In the genomic region with DNA sequence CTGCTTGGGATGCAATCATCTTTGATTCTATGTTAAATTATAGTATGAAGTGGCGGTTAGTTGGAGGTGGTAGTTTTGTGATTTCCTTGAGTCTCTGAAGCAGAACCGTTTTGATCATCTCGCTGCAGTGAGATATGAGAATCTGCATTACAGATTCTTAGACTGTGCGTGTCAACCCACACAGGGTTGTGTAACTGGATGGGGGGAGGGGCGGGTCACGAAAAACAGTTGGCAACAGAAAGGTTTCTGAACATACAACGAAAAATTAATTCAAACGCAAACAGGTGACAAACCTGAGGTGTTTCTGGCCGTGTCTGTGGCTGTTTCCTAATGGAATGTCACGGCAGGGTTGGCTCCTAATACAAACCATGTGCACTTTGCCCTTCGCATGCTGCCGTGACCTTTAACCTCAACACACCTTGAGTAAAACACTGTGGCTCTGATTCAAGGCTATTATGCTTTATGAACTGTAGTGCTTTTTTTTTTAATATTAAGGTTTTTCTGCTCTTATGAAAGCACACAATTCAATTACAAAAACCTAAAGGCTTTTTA, we compare ENCODE assay signal across 28 mouse cellular contexts. TPM values are rescaled to one million over a fixed set of nuclear protein-coding genes. Genes with fewer than 3 reads are reported as not detected.
DNase-seq lines count a peak whose midpoint lies in the region; ATAC-seq lines count a peak whose summit lies in the region.
"Had no signal": no experiment of that assay in that cellular context is flagged by ENCODE, and none has a peak within 500 bp of the region (broad histone marks: within the 10 kb centered on the region; RNA-seq: fewer than 3 reads in every experiment).

No protein-coding gene starts in this region.

- no peaks in the 10 kb centered on the region for H3K27me3 ChIP-seq in kidney, embryonic 15.5 days
- H3K27me3 ChIP-seq: embryonic facial prominence, embryonic 12.5 days; forebrain, embryonic 15.5 days; hindbrain, embryonic 12.5 days; megakaryocyte, embryonic 14.5 days; midbrain, embryonic 15.5 days; neural tube, embryonic 15.5 days had no signal

- H3K9ac ChIP-seq in kidney, embryonic 15.5 days: no peak overlapping the region
- H3K9ac ChIP-seq: embryonic facial prominence, embryonic 12.5 days; forebrain, embryonic 15.5 days; hindbrain, embryonic 12.5 days; midbrain, embryonic 15.5 days; neural tube, embryonic 15.5 days had no signal

- H3K36me3 ChIP-seq in kidney, embryonic 15.5 days: no peaks in the 10 kb centered on the region
- H3K36me3 ChIP-seq: embryonic facial prominence, embryonic 12.5 days; forebrain, embryonic 15.5 days; hindbrain, embryonic 12.5 days; midbrain, embryonic 15.5 days; neural tube, embryonic 15.5 days had no signal

- ATAC-seq in kidney, embryonic 15.5 days (replicated peaks; ENCODE audit: low FRiP score): no peak
- ATAC-seq in granulocyte monocyte progenitor cell, adult 5-6 weeks (replicated peaks; ENCODE audit: poor library complexity, severe bottlenecking): no peak
- ATAC-seq: forebrain, embryonic 15.5 days; inflammation-experienced regulatory T-cells, adult 6 months; midbrain, embryonic 15.5 days had no signal

- DNase-seq in kidney, adult 18-20 months: peak; percentile 42
- peak; percentile 44 to 51 for DNase-seq in right cerebral cortex, adult 2 months (ENCODE audit: low spot score in 2 of 2)
- no peak for DNase-seq in right cerebral cortex, adult 18-20 months
- DNase-seq in kidney, postnatal 10 days: peak; percentile 22
- no peak for DNase-seq in layer of hippocampus, adult 9-10 months (ENCODE audit: low spot score)
- DNase-seq: adrenal gland, postnatal 25 days; B cell, adult 2 months; cerebellum, adult 18-20 months; cerebellum, postnatal 36 days; gastrocnemius, postnatal 25 days; heart, postnatal 10 days; lung, adult 18-20 months; right cerebral cortex, postnatal 4 days had no signal

- H3K9me3 ChIP-seq in kidney, embryonic 15.5 days (replicated peaks): no peaks in the 10 kb centered on the region
- H3K9me3 ChIP-seq: embryonic facial prominence, embryonic 12.5 days; forebrain, embryonic 15.5 days; hindbrain, embryonic 12.5 days; megakaryocyte, embryonic 14.5 days; midbrain, embryonic 15.5 days; neural tube, embryonic 15.5 days had no signal

- WGBS in kidney, embryonic 15.5 days: 80% methylated on average over 12 of the region's 12 CpGs

- H3K27ac ChIP-seq in kidney, embryonic 15.5 days: no peak overlapping the region
- H3K27ac ChIP-seq: embryonic facial prominence, embryonic 12.5 days; forebrain, embryonic 15.5 days; hindbrain, embryonic 12.5 days; layer of hippocampus, adult 2 months; left cerebral cortex, adult 2 months; midbrain, embryonic 15.5 days; neural tube, embryonic 15.5 days; stomach, postnatal 0 days had no signal

- no peaks in the 10 kb centered on the region for H3K4me1 ChIP-seq in kidney, embryonic 15.5 days
- H3K4me1 ChIP-seq: embryonic facial prominence, embryonic 12.5 days; forebrain, embryonic 15.5 days; hindbrain, embryonic 12.5 days; megakaryocyte, embryonic 14.5 days; midbrain, embryonic 15.5 days had no signal

- H3K4me3 ChIP-seq in kidney, embryonic 15.5 days (replicated peaks): no peak overlapping the region
- H3K4me3 ChIP-seq: embryonic facial prominence, embryonic 12.5 days; erythroblast, embryonic 14.5 days; forebrain, embryonic 15.5 days; hindbrain, embryonic 12.5 days; layer of hippocampus, adult 2 months; left cerebral cortex, adult 2 months; megakaryocyte, embryonic 14.5 days; midbrain, embryonic 15.5 days; myocyte; neural tube, embryonic 15.5 days had no signal

- H3K4me2 ChIP-seq in kidney, embryonic 15.5 days: no peak overlapping the region
- H3K4me2 ChIP-seq: embryonic facial prominence, embryonic 12.5 days; forebrain, embryonic 15.5 days; heart, embryonic 11.5 days; hindbrain, embryonic 12.5 days; midbrain, embryonic 15.5 days; neural tube, embryonic 15.5 days had no signal

RNA-seq across cellular contexts. Expression of a gene that starts 12.0 kb away (rescaled TPM):
- polyA plus RNA-seq in kidney, embryonic 15.5 days (2015; fragmentation: Nextera tagmentation; extraction: Ambion mirVana): 3.2 TPM in 2 replicates
- not detected in 2 replicates for total RNA-seq in granulocyte monocyte progenitor cell, adult 5-6 weeks (2014; fragmentation: Nextera tagmentation)
- not detected in 2 replicates for total RNA-seq in granulocyte monocyte progenitor cell, adult 5-6 weeks (2017)
- polyA plus RNA-seq: erythroblast, embryonic 14.5 days; inflammation-experienced regulatory T-cells, adult 6 months; myocyte had no signal

Comparison
In these comparisons a context has a peak if more than half of its experiments do, and no peak if none do; other contexts are left out.
1. DNase-seq: peak in kidney, adult 18-20 months (single experiment), right cerebral cortex, adult 2 months (2 of 2) and kidney, postnatal 10 days (single experiment); none in right cerebral cortex, adult 18-20 months (single experiment) and layer of hippocampus, adult 9-10 months (single experiment).